Comparison of ENCODE assay signal across 10 mouse cellular contexts in genomic region chr19:27180351-27181122, GRCm38 (mm10). TPM values are rescaled to one million over a fixed set of nuclear protein-coding genes. Genes with fewer than 3 reads are reported as not detected.
A peak's percentile ranks its signal among the peaks of the same experiment; 100 is the strongest.
DNase-seq lines count a peak whose midpoint lies in the region; ATAC-seq lines count a peak whose summit lies in the region.
"Had no signal": no experiment of that assay in that cellular context is flagged by ENCODE, and none has a peak within 500 bp of the region (broad histone marks: within the 10 kb centered on the region; RNA-seq: fewer than 3 reads in every experiment).

No protein-coding gene starts in this region.

- H3K4me3 ChIP-seq in forebrain, embryonic 16.5 days (replicated peaks; ENCODE audit: low read length) = no peak overlapping the region
- no peak overlapping the region for H3K4me3 ChIP-seq in forebrain, embryonic 10.5 days
- H3K4me3 ChIP-seq: megakaryocyte, embryonic 14.5 days had no signal

- 53% methylated on average over 18 of the region's 18 CpGs for WGBS in forebrain, embryonic 16.5 days
- 90% methylated on average over 18 of the region's 18 CpGs for WGBS in forebrain, embryonic 10.5 days

- no peak overlapping the region for H3K9ac ChIP-seq in forebrain, embryonic 16.5 days (replicated peaks; ENCODE audit: low read depth, low read length)

- peak overlapping the region; percentile 5 for H3K4me2 ChIP-seq in forebrain, embryonic 16.5 days (ENCODE audit: low read length)

- no peak overlapping the region for H3K27ac ChIP-seq in forebrain, embryonic 16.5 days (ENCODE audit: low read length)
- H3K27ac ChIP-seq in forebrain, embryonic 10.5 days = no peak overlapping the region

- peaks cover 10% of the 10 kb centered on the region for H3K4me1 ChIP-seq in forebrain, embryonic 16.5 days (replicated peaks; ENCODE audit: control insufficient read depth, insufficient read depth, low read length)
- H3K4me1 ChIP-seq in forebrain, embryonic 10.5 days = no peaks in the 10 kb centered on the region

- no peaks in the 10 kb centered on the region for H3K36me3 ChIP-seq in forebrain, embryonic 16.5 days (ENCODE audit: control insufficient read depth, insufficient read depth)
- H3K36me3 ChIP-seq in forebrain, embryonic 10.5 days (replicated peaks) = no peaks in the 10 kb centered on the region

- H3K27me3 ChIP-seq in forebrain, embryonic 16.5 days (replicated peaks; ENCODE audit: control insufficient read depth, insufficient read depth, low read length) = no peaks in the 10 kb centered on the region
- no peaks in the 10 kb centered on the region for H3K27me3 ChIP-seq in forebrain, embryonic 10.5 days (ENCODE audit: poor library complexity, severe bottlenecking)
- H3K27me3 ChIP-seq: CH12.LX; megakaryocyte, embryonic 14.5 days had no signal

- no peaks in the 10 kb centered on the region for H3K9me3 ChIP-seq in forebrain, embryonic 16.5 days (ENCODE audit: control insufficient read depth, low read length)
- H3K9me3 ChIP-seq in forebrain, embryonic 10.5 days = no peaks in the 10 kb centered on the region
- H3K9me3 ChIP-seq: megakaryocyte, embryonic 14.5 days had no signal

- ATAC-seq in forebrain, embryonic 16.5 days = 0 out of 2 replicates have a peak, but pooled peaks have one; percentile 31

- no peak for DNase-seq in forebrain, embryonic 10.5 days (ENCODE audit: extremely low spot score, low spot score)
- DNase-seq in right cerebral cortex, postnatal 14 days = peak; percentile 40
- no peak for DNase-seq in right cerebral cortex, adult 18-20 months
- peak; percentile 51 to 69 for DNase-seq in kidney, postnatal 36 days
- peak; percentile 47 for DNase-seq in ovary, postnatal 14 days (ENCODE audit: low spot score)
- DNase-seq in gastrocnemius, adult 18-20 months (ENCODE audit: low spot score) = no peak
- DNase-seq in retina, postnatal 1 day = no peak

RNA-seq across cellular contexts. Expression of gene Vldlr, which starts 35.7 kb away (rescaled TPM):
- 40.5 and 41.2 TPM in 2 replicates for polyA plus RNA-seq in forebrain, embryonic 16.5 days (2015; fragmentation: Nextera tagmentation; extraction: Ambion mirVana)
- polyA plus RNA-seq in forebrain, embryonic 10.5 days (2016; fragmentation: Nextera tagmentation; extraction: Ambion mirVana) = 5.3 and 6.0 TPM in 2 replicates
- 100 to 1,000 TPM in 1 of 2 experiments, 10 to 100 TPM in 1; 99.4 to 104 TPM for total RNA-seq in gastrocnemius, adult 18-20 months (2021)
- total RNA-seq: CH12.LX had no signal

Comparison
In these comparisons a context has a peak if more than half of its experiments do, and no peak if none do; other contexts are left out.
1. DNase-seq: peak in right cerebral cortex, postnatal 14 days (single experiment), kidney, postnatal 36 days (2 of 2) and ovary, postnatal 14 days (single experiment); none in forebrain, embryonic 10.5 days (single experiment), right cerebral cortex, adult 18-20 months (single experiment), gastrocnemius, adult 18-20 months (single experiment) and retina, postnatal 1 day (single experiment).